In the genomic region with DNA sequence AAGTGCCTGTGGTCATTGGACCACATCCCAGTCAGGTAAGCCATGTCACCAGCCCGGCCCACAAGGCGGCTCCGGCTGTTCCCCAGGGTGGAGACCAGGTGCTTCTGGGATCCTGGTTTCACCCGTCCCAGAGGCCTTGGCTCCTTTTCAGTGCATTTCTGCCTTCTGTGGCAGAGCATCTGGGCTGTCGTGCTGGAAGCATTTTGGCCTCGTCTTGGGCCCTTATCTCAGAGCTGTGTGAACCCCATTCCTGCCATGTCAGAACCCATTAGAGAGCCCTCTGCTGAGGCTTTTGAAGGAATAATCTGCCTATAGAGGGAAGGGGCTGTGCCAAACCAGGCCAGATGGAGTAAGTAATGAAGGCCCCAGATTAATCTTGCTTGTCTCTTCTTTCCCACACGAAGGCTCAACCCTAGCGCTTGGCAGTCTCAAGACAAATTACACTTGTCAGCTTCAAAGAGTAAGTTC, we compare ENCODE assay signal across 8 mouse cellular contexts.
DNase-seq lines count a peak whose midpoint lies in the region; ATAC-seq lines count a peak whose summit lies in the region.
"Had no signal": no experiment of that assay in that cellular context is flagged by ENCODE, and none has a peak within 500 bp of the region (broad histone marks: within the 10 kb centered on the region; RNA-seq: fewer than 3 reads in every experiment).

No protein-coding gene starts in this region.

- no peak for ATAC-seq in liver, embryonic 11.5 days (replicated peaks; ENCODE audit: low FRiP score)
- no peak for ATAC-seq in embryonic facial prominence, embryonic 13.5 days (ENCODE audit: insufficient number of reproducible peaks, insufficient read depth, low FRiP score, low TSS enrichment, low read depth)
- no peak for ATAC-seq in kidney, embryonic 16.5 days (ENCODE audit: low FRiP score, low TSS enrichment)
- peak; percentile 34; the same call in 1 of the 2 replicates for ATAC-seq in stomach, embryonic 14.5 days (ENCODE audit: insufficient number of reproducible peaks, insufficient read depth, low FRiP score, low read depth)
- no peak for ATAC-seq in CD4-positive, CD25-positive, alpha-beta regulatory T cell, adult 4 months

- peak; percentile 4 for DNase-seq in liver
- no peak for DNase-seq in liver, embryonic 11.5 days (ENCODE audit: low spot score)
- DNase-seq in left cerebral cortex, adult 11 months (ENCODE audit: low spot score) = no peak
- DNase-seq: cerebellum, adult 2 months had no signal

- no peaks in the 10 kb centered on the region for H3K27me3 ChIP-seq in liver, embryonic 11.5 days (replicated peaks; ENCODE audit: control insufficient read depth, insufficient read depth, low read length)
- H3K27me3 ChIP-seq in embryonic facial prominence, embryonic 13.5 days = no peaks in the 10 kb centered on the region
- no peaks in the 10 kb centered on the region for H3K27me3 ChIP-seq in kidney, embryonic 16.5 days (ENCODE audit: insufficient read depth, low read length)
- H3K27me3 ChIP-seq in stomach, embryonic 14.5 days (ENCODE audit: control insufficient read depth, insufficient read depth, low read length) = no peaks in the 10 kb centered on the region

- H3K4me3 ChIP-seq in liver, embryonic 11.5 days (ENCODE audit: low read depth, low read length) = no peak overlapping the region
- H3K4me3 ChIP-seq in embryonic facial prominence, embryonic 13.5 days = no peak overlapping the region
- no peak overlapping the region for H3K4me3 ChIP-seq in kidney, embryonic 16.5 days (ENCODE audit: low read length)
- H3K4me3 ChIP-seq in stomach, embryonic 14.5 days (ENCODE audit: low read depth, low read length) = no peak overlapping the region

- no peak overlapping the region for H3K27ac ChIP-seq in liver, embryonic 11.5 days (ENCODE audit: low read depth, low read length)
- peak overlapping the region; percentile 55; the same call in 1 of the 2 replicates for H3K27ac ChIP-seq in embryonic facial prominence, embryonic 13.5 days
- H3K27ac ChIP-seq in kidney, embryonic 16.5 days (ENCODE audit: low read length) = peak overlapping the region; percentile 30; the same call in 1 of the 2 replicates
- peak overlapping the region; percentile 52; the same call in 1 of the 2 replicates for H3K27ac ChIP-seq in stomach, embryonic 14.5 days (ENCODE audit: low read length)

- H3K4me2 ChIP-seq in liver, embryonic 11.5 days = no peak overlapping the region
- no peak overlapping the region for H3K4me2 ChIP-seq in embryonic facial prominence, embryonic 13.5 days
- no peak overlapping the region for H3K4me2 ChIP-seq in kidney, embryonic 16.5 days (replicated peaks; ENCODE audit: low read depth, low read length)
- H3K4me2 ChIP-seq in stomach, embryonic 14.5 days (replicated peaks; ENCODE audit: low read depth, low read length) = no peak overlapping the region

- 52% methylated on average over 8 of the region's 8 CpGs for WGBS in liver, embryonic 11.5 days
- WGBS in embryonic facial prominence, embryonic 13.5 days = 41% methylated on average over 8 of the region's 8 CpGs
- WGBS in kidney, embryonic 16.5 days = 51% methylated on average over 8 of the region's 8 CpGs
- 34% methylated on average over 8 of the region's 8 CpGs for WGBS in stomach, embryonic 14.5 days

- H3K9ac ChIP-seq in liver, embryonic 11.5 days (ENCODE audit: low read depth, low read length) = no peak overlapping the region
- no peak overlapping the region for H3K9ac ChIP-seq in embryonic facial prominence, embryonic 13.5 days
- peak overlapping the region; percentile 32; the same call in 1 of the 2 replicates for H3K9ac ChIP-seq in kidney, embryonic 16.5 days (replicated peaks; ENCODE audit: low read length)
- no peak overlapping the region for H3K9ac ChIP-seq in stomach, embryonic 14.5 days (replicated peaks; ENCODE audit: low read depth, low read length)

- H3K4me1 ChIP-seq in liver, embryonic 11.5 days (replicated peaks; ENCODE audit: control insufficient read depth, insufficient read depth, low read length) = no peaks in the 10 kb centered on the region
- peaks cover 15% of the 10 kb centered on the region for H3K4me1 ChIP-seq in embryonic facial prominence, embryonic 13.5 days
- peaks cover 12% of the 10 kb centered on the region for H3K4me1 ChIP-seq in kidney, embryonic 16.5 days (ENCODE audit: insufficient read depth, low read length)
- H3K4me1 ChIP-seq in stomach, embryonic 14.5 days (ENCODE audit: control insufficient read depth, insufficient read depth, low read length) = peaks cover 12% of the 10 kb centered on the region

- H3K9me3 ChIP-seq in liver, embryonic 11.5 days (ENCODE audit: control insufficient read depth, low read length) = no peaks in the 10 kb centered on the region
- no peaks in the 10 kb centered on the region for H3K9me3 ChIP-seq in embryonic facial prominence, embryonic 13.5 days
- H3K9me3 ChIP-seq in kidney, embryonic 16.5 days (ENCODE audit: low read length) = no peaks in the 10 kb centered on the region
- H3K9me3 ChIP-seq in stomach, embryonic 14.5 days (ENCODE audit: control insufficient read depth, low read depth, low read length) = no peaks in the 10 kb centered on the region

- no peaks in the 10 kb centered on the region for H3K36me3 ChIP-seq in liver, embryonic 11.5 days (ENCODE audit: control insufficient read depth, insufficient read depth, low read length)
- no peaks in the 10 kb centered on the region for H3K36me3 ChIP-seq in embryonic facial prominence, embryonic 13.5 days
- H3K36me3 ChIP-seq in kidney, embryonic 16.5 days (ENCODE audit: insufficient read depth, low read length) = no peaks in the 10 kb centered on the region
- H3K36me3 ChIP-seq in stomach, embryonic 14.5 days (ENCODE audit: control insufficient read depth, insufficient read depth, low read length) = no peaks in the 10 kb centered on the region
